Mouse (Mus musculus): ENCODE results near the gene Efcab11. TPM values are rescaled to one million over a fixed set of nuclear protein-coding genes. Genes with fewer than 3 reads are reported as not detected.

The Efcab11 gene
- polyA plus RNA-seq, 1 experiment from 2014 or later: 2.2 TPM

DNA sequence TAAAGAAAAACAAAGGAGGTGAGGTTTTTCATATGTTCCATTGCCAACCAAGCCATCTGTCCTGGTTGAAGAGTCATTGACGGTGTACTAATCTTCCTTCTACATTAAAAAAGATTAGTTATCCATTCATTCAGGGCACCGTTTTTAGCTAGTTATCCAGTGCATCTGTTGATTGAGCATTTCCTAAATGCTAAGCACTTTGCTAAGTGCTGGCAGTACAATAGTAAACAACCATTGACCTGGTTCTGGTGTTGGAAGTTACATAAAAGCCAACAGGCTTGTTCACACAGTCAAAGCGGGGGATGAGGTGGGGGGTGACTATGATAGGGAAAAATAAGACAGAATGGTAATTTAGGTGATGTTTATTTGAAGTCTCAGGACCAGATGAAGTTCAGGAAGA is 35.4 kb upstream of the Efcab11 start:
- Histone ChIP-seq H3K4me1 (ENCODE audit: control insufficient read depth, insufficient read depth, low read length) (0 out of 2 replicates have a peak, but pooled peaks cover 4% of the 10 kb centered on the region), H3K4me3 (ENCODE audit: low read depth, low read length) (no peak overlapping the region), H3K9me3 (ENCODE audit: control insufficient read depth, low read length) (no peaks in the 10 kb centered on the region), H3K36me3 (ENCODE audit: control insufficient read depth, insufficient read depth, low read length) (peaks cover 15% of the 10 kb centered on the region), H3K4me2 (ENCODE audit: low read depth, low read length) (no peak overlapping the region), H3K9ac (replicated peaks; ENCODE audit: low read depth, low read length) (no peak overlapping the region), H3K27me3 (ENCODE audit: control insufficient read depth, insufficient read depth, low read length) (no peaks in the 10 kb centered on the region), H3K27ac (ENCODE audit: low read depth, low read length) (no peak overlapping the region)
- ATAC-seq (ENCODE audit: low read depth): no peak
- WGBS: 94% methylated on average over 3 of the region's 3 CpGs

DNA sequence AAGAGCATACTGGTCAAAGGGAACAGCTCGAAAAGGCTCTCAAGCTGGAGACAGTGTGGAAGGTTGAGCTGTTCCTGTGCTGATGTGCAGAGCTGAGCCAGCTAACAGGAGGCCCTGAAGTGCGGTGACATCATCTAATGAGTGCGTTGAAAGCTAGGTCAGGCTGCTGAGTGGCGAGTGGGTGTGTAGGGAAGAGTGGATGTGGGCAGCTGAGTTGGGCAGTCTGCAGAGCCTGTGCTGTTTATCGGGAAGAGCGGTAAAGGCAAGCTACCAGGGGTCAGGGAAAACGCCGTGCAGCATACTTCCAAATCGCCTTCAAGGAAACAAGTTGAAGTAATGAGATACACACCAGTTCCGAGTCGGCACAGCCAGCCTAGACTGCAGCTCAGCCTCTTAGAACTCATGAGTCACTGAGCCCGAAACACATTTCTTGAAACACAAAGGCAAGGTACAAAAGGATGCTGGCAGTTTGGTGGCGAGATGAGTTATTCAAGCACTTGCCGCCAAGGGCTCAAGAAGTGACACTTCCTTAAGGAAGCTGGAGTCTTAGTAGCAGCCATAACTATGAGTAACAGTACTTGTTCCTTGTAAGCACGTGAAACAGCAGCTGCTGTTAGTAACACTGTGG is 33.7 kb upstream of the Efcab11 start:
- Histone ChIP-seq H3K27me3 (ENCODE audit: control insufficient read depth, insufficient read depth, low read length) (no peaks in the 10 kb centered on the region), H3K4me2 (ENCODE audit: low read depth, low read length) (no peak overlapping the region), H3K9me3 (ENCODE audit: control insufficient read depth, low read length) (no peaks in the 10 kb centered on the region), H3K4me3 (ENCODE audit: low read depth, low read length) (no peak overlapping the region), H3K27ac (ENCODE audit: low read depth, low read length) (no peak overlapping the region), H3K4me1 (ENCODE audit: control insufficient read depth, insufficient read depth, low read length) (0 out of 2 replicates have a peak, but pooled peaks cover 1% of the 10 kb centered on the region), H3K36me3 (ENCODE audit: control insufficient read depth, insufficient read depth, low read length) (peaks cover 23% of the 10 kb centered on the region), H3K9ac (replicated peaks; ENCODE audit: low read depth, low read length) (no peak overlapping the region)
- ATAC-seq (ENCODE audit: low read depth): no peak
- WGBS: 76% methylated on average over 15 of the region's 15 CpGs

GRCm38 (mm10) chr12:99911466-99911865 is 27.2 kb upstream of the Efcab11 start:
- Histone ChIP-seq H3K4me2 (ENCODE audit: low read depth, low read length) (no peak overlapping the region), H3K4me3 (ENCODE audit: low read depth, low read length) (no peak overlapping the region), H3K9me3 (ENCODE audit: control insufficient read depth, low read length) (no peaks in the 10 kb centered on the region), H3K36me3 (ENCODE audit: control insufficient read depth, insufficient read depth, low read length) (peaks cover 33% of the 10 kb centered on the region), H3K27me3 (ENCODE audit: control insufficient read depth, insufficient read depth, low read length) (no peaks in the 10 kb centered on the region), H3K27ac (ENCODE audit: low read depth, low read length) (no peak overlapping the region), H3K4me1 (ENCODE audit: control insufficient read depth, insufficient read depth, low read length) (no peaks in the 10 kb centered on the region), H3K9ac (replicated peaks; ENCODE audit: low read depth, low read length) (no peak overlapping the region)
- 86% methylated on average over 12 of the region's 12 CpGs for WGBS
- no peak for ATAC-seq (ENCODE audit: low read depth)

DNA sequence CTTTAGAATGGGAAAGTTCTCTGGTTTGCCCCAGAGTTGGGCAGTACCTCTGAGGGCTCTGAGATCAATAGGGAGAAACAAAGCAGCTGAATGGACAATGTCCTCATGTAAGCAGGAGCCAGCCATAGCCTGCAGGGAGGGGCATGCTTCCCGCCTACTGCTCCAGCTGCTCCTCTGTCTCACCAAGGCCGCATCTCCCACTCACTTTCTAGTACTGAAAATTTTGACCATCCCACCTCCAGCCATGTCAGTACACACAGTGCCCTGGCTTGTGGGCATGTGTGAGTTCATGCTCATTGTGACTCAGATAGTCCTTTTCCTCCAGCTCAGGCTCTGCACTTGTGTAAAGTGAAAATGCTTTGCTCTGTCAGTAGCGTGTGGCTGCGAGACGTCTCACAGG is 20.3 kb upstream of the Efcab11 start:
- H3K9me3 ChIP-seq (ENCODE audit: control insufficient read depth, low read length): no peaks in the 10 kb centered on the region
- H3K27ac ChIP-seq (ENCODE audit: low read depth, low read length): no peak overlapping the region
- H3K9ac ChIP-seq (replicated peaks; ENCODE audit: low read depth, low read length): no peak overlapping the region
- peaks cover 17% of the 10 kb centered on the region for H3K36me3 ChIP-seq (ENCODE audit: control insufficient read depth, insufficient read depth, low read length)
- no peak overlapping the region for H3K4me3 ChIP-seq (ENCODE audit: low read depth, low read length)
- 89% methylated on average over 5 of the region's 5 CpGs for WGBS
- H3K27me3 ChIP-seq (ENCODE audit: control insufficient read depth, insufficient read depth, low read length): no peaks in the 10 kb centered on the region
- H3K4me1 ChIP-seq (ENCODE audit: control insufficient read depth, insufficient read depth, low read length): no peaks in the 10 kb centered on the region
- no peak overlapping the region for H3K4me2 ChIP-seq (ENCODE audit: low read depth, low read length)
- no peak for ATAC-seq (ENCODE audit: low read depth)

DNA sequence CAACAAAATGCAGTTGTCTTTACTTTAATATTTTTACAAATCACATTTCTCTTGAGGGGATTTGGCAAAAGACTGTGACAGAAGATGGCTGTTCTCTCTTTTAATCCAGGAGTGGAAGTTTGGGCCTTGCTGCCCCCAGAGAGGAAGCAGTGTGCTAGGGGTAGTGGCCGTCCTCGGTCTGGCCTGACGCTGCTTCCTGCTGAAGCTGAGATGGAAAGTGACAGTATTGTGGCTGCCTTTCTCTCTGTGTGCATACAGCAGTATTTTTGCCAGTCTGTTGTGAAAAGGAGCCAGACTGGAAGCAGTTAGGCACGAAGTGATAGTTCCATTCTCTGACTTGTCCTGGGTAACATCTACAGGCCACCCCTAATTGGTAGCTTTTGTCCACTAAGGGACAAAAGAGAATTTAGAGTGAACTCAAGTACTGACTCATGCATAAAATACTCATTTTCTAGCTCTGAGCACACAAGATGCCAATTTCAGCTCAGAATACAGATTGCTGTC is 18.7 kb upstream of the Efcab11 start:
- no peak overlapping the region for H3K4me3 ChIP-seq (ENCODE audit: low read depth, low read length)
- WGBS: 71% methylated on average over 4 of the region's 4 CpGs
- no peak overlapping the region for H3K27ac ChIP-seq (ENCODE audit: low read depth, low read length)
- peaks cover 17% of the 10 kb centered on the region for H3K36me3 ChIP-seq (ENCODE audit: control insufficient read depth, insufficient read depth, low read length)
- no peak overlapping the region for H3K9ac ChIP-seq (replicated peaks; ENCODE audit: low read depth, low read length)
- H3K4me2 ChIP-seq (ENCODE audit: low read depth, low read length): no peak overlapping the region
- ATAC-seq (ENCODE audit: low read depth): no peak
- no peaks in the 10 kb centered on the region for H3K27me3 ChIP-seq (ENCODE audit: control insufficient read depth, insufficient read depth, low read length)
- H3K4me1 ChIP-seq (ENCODE audit: control insufficient read depth, insufficient read depth, low read length): no peaks in the 10 kb centered on the region
- H3K9me3 ChIP-seq (ENCODE audit: control insufficient read depth, low read length): no peaks in the 10 kb centered on the region

GRCm38 (mm10) chr12:99901973-99902866 is 18.0 kb upstream of the Efcab11 start:
- Histone ChIP-seq H3K36me3 (ENCODE audit: control insufficient read depth, insufficient read depth, low read length) (peaks cover 17% of the 10 kb centered on the region), H3K9ac (replicated peaks; ENCODE audit: low read depth, low read length) (no peak overlapping the region), H3K4me2 (ENCODE audit: low read depth, low read length) (no peak overlapping the region), H3K4me1 (ENCODE audit: control insufficient read depth, insufficient read depth, low read length) (no peaks in the 10 kb centered on the region), H3K27ac (ENCODE audit: low read depth, low read length) (no peak overlapping the region), H3K9me3 (ENCODE audit: control insufficient read depth, low read length) (no peaks in the 10 kb centered on the region), H3K4me3 (ENCODE audit: low read depth, low read length) (no peak overlapping the region), H3K27me3 (ENCODE audit: control insufficient read depth, insufficient read depth, low read length) (no peaks in the 10 kb centered on the region)
- WGBS: 83% methylated on average over 8 of the region's 8 CpGs
- ATAC-seq (ENCODE audit: low read depth): no peak

- no peaks in the 10 kb centered on the region for H3K27me3 ChIP-seq (ENCODE audit: control insufficient read depth, insufficient read depth, low read length)
- H3K4me1 ChIP-seq (ENCODE audit: control insufficient read depth, insufficient read depth, low read length): no peaks in the 10 kb centered on the region
- WGBS: 40% methylated on average over 3 of the region's 3 CpGs
- H3K9me3 ChIP-seq (ENCODE audit: control insufficient read depth, low read length): no peaks in the 10 kb centered on the region
- ATAC-seq (ENCODE audit: low read depth): no peak
- H3K36me3 ChIP-seq (ENCODE audit: control insufficient read depth, insufficient read depth, low read length): peaks cover 16% of the 10 kb centered on the region
- H3K9ac ChIP-seq (replicated peaks; ENCODE audit: low read depth, low read length): no peak overlapping the region
- H3K4me3 ChIP-seq (ENCODE audit: low read depth, low read length): no peak overlapping the region
- H3K27ac ChIP-seq (ENCODE audit: low read depth, low read length): no peak overlapping the region
- H3K4me2 ChIP-seq (ENCODE audit: low read depth, low read length): no peak overlapping the region
Observed at GRCm38 (mm10) chr12:99899991-99900390, 15.8 kb upstream of the Efcab11 start.

DNA sequence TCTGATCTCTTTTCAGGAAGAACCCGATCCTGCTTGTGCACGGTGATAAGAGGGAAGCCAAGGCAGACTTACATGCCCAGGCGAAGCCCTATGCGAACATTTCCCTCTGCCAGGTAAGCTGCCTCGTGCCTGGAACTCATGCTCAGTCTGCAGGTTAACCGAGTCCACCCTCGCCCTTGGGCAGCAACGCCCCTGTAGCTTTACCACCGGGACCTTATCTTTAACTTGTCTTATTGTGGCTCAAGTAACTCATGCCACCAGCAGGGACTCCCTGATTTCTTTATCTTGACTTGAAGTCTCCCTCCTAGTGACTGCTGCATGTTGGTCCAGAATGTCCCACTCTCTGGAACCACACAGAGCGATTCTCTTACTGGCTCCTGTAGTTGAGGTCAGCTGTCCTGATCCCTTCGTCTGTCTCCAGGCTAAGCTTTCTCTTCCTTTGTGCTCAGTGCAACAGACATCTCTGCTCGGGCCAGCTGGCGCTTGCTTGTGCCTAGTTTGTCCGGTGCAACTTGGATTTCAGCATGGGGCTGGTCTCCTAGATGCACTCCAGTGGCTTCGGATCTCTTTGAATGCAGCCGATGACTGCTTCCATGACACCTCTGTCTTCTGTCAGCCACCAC is 14.1 kb upstream of the Efcab11 start:
- H3K9me3 ChIP-seq (ENCODE audit: control insufficient read depth, low read length): no peaks in the 10 kb centered on the region
- H3K4me2 ChIP-seq (ENCODE audit: low read depth, low read length): no peak overlapping the region
- ATAC-seq (ENCODE audit: low read depth): no peak
- no peaks in the 10 kb centered on the region for H3K27me3 ChIP-seq (ENCODE audit: control insufficient read depth, insufficient read depth, low read length)
- peaks cover 30% of the 10 kb centered on the region for H3K36me3 ChIP-seq (ENCODE audit: control insufficient read depth, insufficient read depth, low read length)
- no peak overlapping the region for H3K9ac ChIP-seq (replicated peaks; ENCODE audit: low read depth, low read length)
- WGBS: 91% methylated on average over 16 of the region's 16 CpGs
- H3K4me3 ChIP-seq (ENCODE audit: low read depth, low read length): no peak overlapping the region
- H3K27ac ChIP-seq (ENCODE audit: low read depth, low read length): no peak overlapping the region
- no peaks in the 10 kb centered on the region for H3K4me1 ChIP-seq (ENCODE audit: control insufficient read depth, insufficient read depth, low read length)

- WGBS: 87% methylated on average over 4 of the region's 4 CpGs
- no peak for ATAC-seq (ENCODE audit: low read depth)
- H3K27ac ChIP-seq (ENCODE audit: low read depth, low read length): no peak overlapping the region
- no peaks in the 10 kb centered on the region for H3K9me3 ChIP-seq (ENCODE audit: control insufficient read depth, low read length)
- no peak overlapping the region for H3K4me2 ChIP-seq (ENCODE audit: low read depth, low read length)
- no peak overlapping the region for H3K9ac ChIP-seq (replicated peaks; ENCODE audit: low read depth, low read length)
- no peaks in the 10 kb centered on the region for H3K4me1 ChIP-seq (ENCODE audit: control insufficient read depth, insufficient read depth, low read length)
- no peak overlapping the region for H3K4me3 ChIP-seq (ENCODE audit: low read depth, low read length)
- no peaks in the 10 kb centered on the region for H3K27me3 ChIP-seq (ENCODE audit: control insufficient read depth, insufficient read depth, low read length)
- H3K36me3 ChIP-seq (ENCODE audit: control insufficient read depth, insufficient read depth, low read length): peaks cover 35% of the 10 kb centered on the region
Observed at GRCm38 (mm10) chr12:99897846-99898245, 13.6 kb upstream of the Efcab11 start.
